Mouse (Mus musculus) left cerebral cortex, postnatal 10 days (tissue): ENCODE results near the gene Lrrn2. TPM values are rescaled to one million over a fixed set of nuclear protein-coding genes. Genes with fewer than 3 reads are reported as not detected.
A peak's percentile ranks its signal among the peaks of the same experiment; 100 is the strongest.

Experiments
- DNase-seq, 2 experiments: peaks; one replicate each; pipeline ENCODE4 v3.0.0; 2021 to 2022; ENCODE audit warnings: low spot score in 2 of 2, mixed read lengths in 1 of 2; ENCODE audit errors: extremely low spot score in 1 of 2
- intact Hi-C: fragments of 180-260 bp; cut with DNase I; formaldehyde crosslinking; loops from one replicate; pipeline ENCODE4 v1.15.1; 2025
- total RNA-seq, 2 experiments: library from RNA; stranded (reverse); gene quantifications; 2 replicates each; pipeline ENCODE4 v1.2.3; 2021

The Lrrn2 gene
- 100 to 1,000 TPM; 106 to 111 TPM for total RNA-seq

- intact Hi-C loops, result loop anchor here (2.0 kb wide), 1 partner anchor 122 kb away; no protein-coding TSS in a partner anchor
- DNase-seq, result peak; percentile 69 to 85
These were observed at the start of gene Lrrn2 for GRCm38 (mm10) chr1:132880161-132881005. Lrrn2 (plus strand) TSS chr1:132880273.

GRCm38 (mm10) chr1:132831963-132832362 is 48.1 kb upstream of the Lrrn2 start:
- intact Hi-C loops, result no loop called here
- DNase-seq, result no peak

- intact Hi-C loops, result no loop called here
These were observed 46.0 kb upstream of the Lrrn2 start for GRCm38 (mm10) chr1:132834037-132834436.

GRCm38 (mm10) chr1:132836895-132837294 is 43.2 kb upstream of the Lrrn2 start:
- intact Hi-C loops, result no loop called here
- DNase-seq, result no peak

More at GRCm38 (mm10) chr1:132834037-132834436, 46.0 kb upstream of the Lrrn2 start:
- no peak for DNase-seq

GRCm38 (mm10) chr1:132837691-132838090 is 42.4 kb upstream of the Lrrn2 start:
- intact Hi-C loops, result no loop called here
- DNase-seq, result no peak

DNA sequence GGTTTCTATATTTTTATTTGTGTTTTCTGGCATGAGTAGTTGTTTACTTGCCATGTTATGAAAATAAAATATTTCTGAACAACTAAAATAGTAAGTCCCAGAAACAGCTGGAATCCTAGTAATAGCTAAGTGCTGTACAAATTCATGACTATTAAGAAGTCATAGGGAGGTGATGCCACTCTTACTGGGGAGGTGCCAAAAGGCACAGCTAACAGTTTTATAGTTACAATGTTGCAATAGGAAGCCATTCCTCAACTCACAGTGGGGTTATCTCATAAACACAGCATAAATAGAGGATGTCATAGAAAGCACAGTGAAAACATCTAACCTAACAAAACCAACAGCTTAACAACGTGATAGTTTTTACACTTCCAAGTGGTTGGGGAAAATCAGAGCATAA is 41.7 kb upstream of the Lrrn2 start:
- DNase-seq, result no peak
- intact Hi-C loops, result no loop called here

DNA sequence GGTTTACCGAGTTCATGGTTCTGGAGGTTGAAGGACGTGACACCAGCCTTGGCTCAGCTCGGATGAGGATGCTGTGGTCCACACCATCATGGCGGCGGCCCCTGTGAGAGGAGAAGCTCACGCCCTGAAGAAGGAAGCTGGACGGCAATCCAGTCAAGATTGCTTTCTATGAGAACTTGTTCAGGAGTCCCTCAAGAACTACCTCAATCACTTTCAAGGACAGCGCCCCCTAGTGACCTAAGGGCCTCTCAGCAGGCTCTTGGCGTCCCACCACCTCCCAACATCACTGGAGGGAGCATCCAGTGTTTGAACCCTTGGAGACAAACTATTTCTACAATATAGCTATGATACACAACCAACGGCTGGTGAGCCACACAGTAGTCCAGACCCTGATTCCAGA is 36.5 kb upstream of the Lrrn2 start:
- no peak for DNase-seq
- intact Hi-C loops, result no loop called here

DNA sequence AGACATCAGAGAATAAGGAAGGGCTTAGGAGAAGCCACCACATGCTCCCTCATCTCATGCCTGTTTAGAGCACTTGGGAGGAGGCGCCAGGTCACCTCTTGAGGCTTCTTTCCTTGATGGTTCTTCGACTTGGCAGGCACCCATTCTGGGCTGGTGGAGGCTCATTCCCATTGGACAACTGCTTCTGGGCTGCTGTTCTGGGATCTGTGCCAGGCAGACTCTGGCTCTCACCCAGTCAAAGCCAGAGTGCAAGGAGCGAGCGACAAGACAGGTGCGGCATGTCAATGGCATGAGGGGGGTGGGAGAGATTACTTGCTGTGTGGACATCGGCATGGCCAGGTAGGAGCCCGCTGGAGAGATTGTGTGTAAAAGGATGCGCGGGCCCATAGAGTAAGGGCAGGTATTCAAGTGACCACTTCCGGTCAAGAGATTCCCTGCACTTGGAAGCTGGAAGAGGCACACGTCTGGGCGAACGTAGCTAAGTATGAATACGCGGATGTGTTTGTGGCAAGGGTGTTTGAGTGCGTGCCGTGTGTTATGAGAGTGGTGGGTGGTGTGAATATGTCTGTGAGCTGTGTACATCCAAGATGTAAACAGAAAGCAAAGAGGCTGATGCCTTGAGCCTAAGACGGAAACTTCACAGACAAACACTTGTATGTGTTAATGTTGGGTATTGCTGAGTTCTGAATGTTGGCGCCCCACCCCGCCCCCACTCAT is 35.8 kb upstream of the Lrrn2 start:
- DNase-seq, result peak; percentile 56 to 71
- intact Hi-C loops, result no loop called here

GRCm38 (mm10) chr1:132845766-132846165 is 34.3 kb upstream of the Lrrn2 start:
- intact Hi-C loops, result no loop called here
- no peak for DNase-seq

DNA sequence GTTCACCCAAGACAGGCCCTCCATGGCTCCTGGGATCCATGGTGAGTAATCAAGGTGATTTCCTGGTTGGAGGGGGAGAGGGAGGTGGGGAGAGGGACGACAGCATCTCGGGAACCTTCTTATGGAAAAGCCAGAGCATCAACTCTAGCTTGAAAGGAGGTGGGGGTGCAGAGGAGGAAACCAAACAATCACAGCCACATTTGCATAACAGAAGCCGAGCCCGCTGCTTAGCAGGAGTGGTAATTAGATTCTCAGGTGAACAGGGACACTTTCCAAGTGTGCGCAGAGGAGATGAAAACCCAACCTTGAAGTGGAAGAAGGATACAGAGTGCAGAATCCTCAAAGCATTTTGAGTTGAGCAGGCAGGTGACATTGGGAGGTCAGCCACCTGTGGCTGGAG is 29.3 kb upstream of the Lrrn2 start:
- DNase-seq, result no peak
- intact Hi-C loops, result no loop called here

GRCm38 (mm10) chr1:132851296-132851695 is 28.8 kb upstream of the Lrrn2 start:
- intact Hi-C loops, result no loop called here

GRCm38 (mm10) chr1:132851771-132852170 is 28.3 kb upstream of the Lrrn2 start:
- DNase-seq, result peak in 1 of 2 experiments; percentile 19
- intact Hi-C loops, result no loop called here

More at GRCm38 (mm10) chr1:132851296-132851695, 28.8 kb upstream of the Lrrn2 start:
- no peak for DNase-seq

DNA sequence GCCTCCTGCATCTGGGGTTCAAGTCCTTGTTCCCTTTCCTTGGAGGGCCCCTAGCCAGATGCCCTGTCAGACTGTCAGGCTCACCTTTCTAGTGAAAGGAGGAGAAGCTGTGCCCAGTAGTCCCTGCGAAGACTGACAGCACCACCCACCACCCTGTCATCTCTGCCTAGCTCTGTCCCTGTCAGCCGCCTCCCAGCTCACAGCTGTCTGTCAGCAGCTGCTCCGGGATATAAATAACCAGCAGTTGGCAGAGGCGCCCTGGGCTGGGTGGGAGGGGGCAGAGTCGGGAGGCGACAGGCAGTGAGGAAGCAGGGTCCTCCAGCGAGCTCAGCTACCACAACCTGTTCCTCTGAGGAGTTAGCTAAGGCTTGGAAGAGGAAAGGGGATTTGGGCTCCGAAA is 26.8 kb upstream of the Lrrn2 start:
- intact Hi-C loops, result no loop called here
- peak; percentile 19 to 56 for DNase-seq

GRCm38 (mm10) chr1:132858516-132859383 is 21.3 kb upstream of the Lrrn2 start:
- DNase-seq, result peak in 1 of 2 experiments; percentile 58

DNA sequence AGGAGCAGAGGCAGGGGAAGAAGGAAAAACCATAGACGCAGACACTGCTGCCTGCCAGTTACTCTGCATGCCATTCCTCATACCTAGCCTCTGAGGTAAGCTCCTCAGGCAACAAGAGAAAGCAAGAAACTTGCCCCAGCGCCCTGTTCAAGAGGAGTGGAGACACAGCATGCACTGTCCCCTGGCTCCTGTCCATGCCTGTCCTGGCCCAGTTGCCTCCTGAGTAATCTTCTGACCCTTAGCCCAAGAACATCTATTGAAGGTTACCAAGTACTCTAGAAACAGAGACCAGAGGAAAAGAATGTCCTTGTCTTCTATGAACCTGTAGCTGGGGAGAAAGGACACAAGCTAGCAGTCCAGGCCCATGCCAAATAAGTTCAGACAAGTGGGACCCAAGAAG is 15.9 kb upstream of the Lrrn2 start:
- intact Hi-C loops, result no loop called here

More at GRCm38 (mm10) chr1:132858516-132859383, 21.3 kb upstream of the Lrrn2 start:
- intact Hi-C loops, result no loop called here

GRCm38 (mm10) chr1:132865585-132865984 is 14.5 kb upstream of the Lrrn2 start:
- no peak for DNase-seq
- intact Hi-C loops, result no loop called here

More for the DNA sequence above, 15.9 kb upstream of the Lrrn2 start:
- no peak for DNase-seq

GRCm38 (mm10) chr1:132870327-132870726 is 9.7 kb upstream of the Lrrn2 start:
- no peak for DNase-seq
- intact Hi-C loops, result no loop called here

DNA sequence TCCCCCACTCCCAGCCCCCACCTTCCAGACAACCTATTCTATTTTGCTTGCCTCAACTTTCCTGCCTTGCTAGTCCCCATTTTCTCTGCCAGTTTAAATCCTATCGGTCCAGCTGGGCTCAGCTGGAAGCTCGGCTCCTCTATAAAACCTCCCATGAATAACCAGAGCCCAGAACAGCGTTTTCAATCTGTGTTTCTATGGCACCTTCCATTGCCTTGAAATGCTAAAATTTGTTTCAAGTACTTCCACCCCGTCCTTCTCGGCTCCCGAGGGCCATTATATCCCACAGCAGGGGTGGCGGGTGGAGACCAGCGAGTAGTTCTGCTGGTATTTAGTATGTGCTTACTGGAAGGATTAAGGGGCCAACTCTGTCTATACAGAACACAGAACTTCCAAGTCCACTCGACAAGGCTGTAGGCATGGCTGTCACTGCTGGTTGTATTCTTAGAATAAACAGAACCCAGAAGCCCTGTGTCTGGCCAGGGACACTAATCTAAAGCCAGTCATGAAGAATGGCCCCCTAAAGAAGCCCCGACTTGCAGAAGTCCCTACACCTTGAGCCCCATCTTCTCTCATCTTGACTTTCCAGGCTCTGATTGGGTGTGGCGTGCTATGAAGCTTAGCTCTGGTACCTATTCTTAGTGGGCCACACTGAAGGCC is 992 bp upstream of the Lrrn2 start:
- DNase-seq, result no peak
- intact Hi-C loops, result no loop called here
